Mouse (Mus musculus): Measurements from ENCODE around the gene Pla2g7. TPM values are rescaled to one million over a fixed set of nuclear protein-coding genes. Genes with fewer than 3 reads are reported as not detected.
"Not testable (repeated sequence)": the region's sequence is repeated elsewhere in the genome, so short reads cannot be mapped to it uniquely, and the experiment has no call there.

The Pla2g7 gene
- 1 to 10 TPM in 1 of 2 experiments, under 1 TPM in 1; 0.30 to 1.5 TPM for polyA plus RNA-seq (2017; shearing (Covaris generic))

DNA sequence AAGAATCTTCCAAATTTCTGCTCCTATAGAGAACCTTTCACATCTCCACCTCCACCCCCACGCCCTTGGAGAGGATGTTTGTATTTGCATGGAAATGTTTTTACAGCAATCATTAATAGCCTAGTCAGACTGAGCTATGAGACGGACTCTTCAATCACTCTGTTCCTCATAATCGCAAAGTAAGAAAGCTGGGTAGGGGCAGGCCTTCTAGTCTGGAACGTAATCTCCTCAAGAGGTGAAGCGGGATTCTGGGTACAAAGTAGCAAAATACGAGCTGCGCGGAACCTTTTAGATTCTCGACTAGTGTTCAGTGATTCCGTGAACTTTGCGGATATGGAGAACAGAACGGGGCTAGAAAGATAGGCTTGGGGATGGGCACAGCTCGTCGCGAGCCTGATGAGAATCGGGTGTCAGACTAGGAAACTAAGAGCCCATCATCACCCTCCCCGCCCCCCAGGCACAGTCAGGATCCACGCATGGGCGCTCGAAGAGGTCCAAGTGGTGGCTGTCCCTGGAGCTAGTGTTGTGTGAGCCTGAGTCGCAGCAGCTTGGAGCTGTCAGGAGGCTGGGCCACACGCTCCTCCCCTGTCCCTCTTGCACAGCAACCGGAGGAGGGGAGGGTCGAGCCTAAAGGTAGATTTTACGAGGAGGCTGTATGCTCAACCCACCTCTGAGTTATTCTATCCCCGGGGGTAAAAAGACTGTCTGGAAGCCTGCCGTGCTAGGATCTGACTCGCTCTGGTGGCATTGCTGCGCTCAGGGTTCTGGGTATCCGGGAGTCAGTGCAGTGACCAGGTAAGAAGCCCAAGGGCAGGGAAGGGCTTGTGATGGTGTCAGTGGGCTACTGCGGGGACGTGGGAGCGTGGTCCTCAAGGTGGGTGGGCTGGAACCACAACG is at the start of gene Pla2g7:
Gene Pla2g7, plus strand, starts transcription at position 107 of the 897 bp plus-strand sequence.
- ATAC-seq, result no peak

DNA sequence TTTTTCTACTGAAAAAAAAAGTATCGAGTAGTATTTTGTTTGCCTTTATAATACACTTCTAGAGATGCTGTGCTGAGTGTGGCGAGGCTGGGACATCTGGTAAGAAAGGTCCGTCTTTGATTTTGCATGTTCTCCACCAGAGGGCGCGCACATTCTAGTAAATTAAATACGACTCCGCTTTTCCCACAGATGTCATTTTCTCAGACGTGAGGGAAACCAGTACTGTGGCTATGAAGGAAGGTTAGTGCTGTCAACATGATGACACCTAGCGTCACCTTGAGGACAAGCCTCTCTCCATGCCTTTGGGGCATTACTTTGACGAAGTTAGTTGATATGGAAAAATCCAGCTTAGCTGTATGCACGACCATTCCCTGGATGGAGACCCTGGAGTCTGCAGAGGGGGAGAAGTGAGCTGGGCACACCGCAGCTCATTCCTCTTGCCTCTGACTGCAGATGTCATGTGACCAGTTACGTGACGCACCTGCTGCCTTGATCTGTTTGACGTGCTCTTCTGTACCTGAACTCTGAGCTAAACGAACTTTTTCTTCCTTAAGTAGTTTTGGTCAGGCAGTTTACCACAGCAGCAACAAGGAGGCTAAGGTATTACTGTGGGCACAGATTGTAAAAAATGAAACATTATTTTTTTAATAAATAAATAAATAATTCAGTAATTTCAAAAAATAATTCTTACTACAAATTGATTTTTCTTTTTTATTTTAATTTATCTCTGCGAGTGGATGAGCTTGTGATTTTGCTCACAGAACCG is 49.1 kb upstream of the Pla2g7 start:
- no peak for ATAC-seq

DNA sequence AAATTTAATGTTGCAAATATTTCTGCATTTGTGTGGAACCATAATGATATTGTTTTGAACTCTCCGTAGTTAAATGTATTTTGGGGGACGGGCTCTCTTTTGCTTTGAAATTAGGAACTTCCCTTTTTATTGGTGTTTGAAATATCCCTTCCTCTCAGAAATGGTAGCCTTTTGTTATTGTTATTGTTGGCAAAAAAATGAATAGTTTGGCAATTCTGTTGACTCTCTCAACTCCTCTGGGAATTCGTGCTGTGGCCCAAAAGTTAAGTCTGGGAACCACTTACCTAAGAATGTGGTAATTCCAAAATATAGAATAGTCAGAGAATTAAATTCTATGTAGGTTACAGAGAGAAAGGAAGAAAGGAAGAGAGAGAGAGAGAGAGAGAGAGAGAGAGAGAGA is 47.7 kb upstream of the Pla2g7 start:
- no peak for ATAC-seq

DNA sequence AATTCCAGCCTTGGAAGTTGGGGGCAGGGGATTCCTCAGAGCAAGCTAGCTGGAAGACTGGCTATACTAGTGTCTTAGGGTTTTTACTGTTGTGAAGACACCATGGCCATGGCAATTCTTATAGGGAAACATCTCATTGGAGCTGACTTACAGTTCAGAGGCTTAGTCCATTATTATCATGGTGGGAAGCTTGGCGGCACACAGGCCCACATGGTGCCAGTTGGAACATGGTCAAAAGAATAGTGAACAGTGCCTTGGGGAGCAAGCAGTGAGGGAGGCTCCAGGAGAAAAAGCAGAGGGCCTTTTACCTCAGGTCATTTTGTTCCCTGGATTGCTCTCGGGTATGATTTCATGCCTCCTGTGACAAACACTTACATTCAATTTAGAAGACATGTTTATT is 37.4 kb upstream of the Pla2g7 start:
- no peak for ATAC-seq

DNA sequence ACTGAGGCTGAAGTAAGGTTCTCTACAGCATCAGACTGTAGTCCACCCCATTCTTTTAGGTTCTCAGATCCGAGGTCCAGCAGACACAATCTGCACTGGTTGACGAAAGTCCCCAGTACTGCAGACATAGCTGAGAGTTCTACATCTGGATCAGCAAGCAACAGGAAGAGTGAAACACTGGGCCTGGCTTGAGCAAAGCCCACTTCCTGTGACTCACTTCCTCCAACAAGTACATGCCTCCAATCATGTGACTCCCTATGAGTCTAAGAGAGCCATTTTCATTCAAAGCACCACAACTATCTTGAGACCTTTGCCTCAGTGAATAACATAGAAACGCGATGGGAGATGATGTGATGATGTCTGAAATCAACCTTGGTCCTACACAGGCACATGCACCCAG is 36.7 kb upstream of the Pla2g7 start:
- ATAC-seq, result no peak

DNA sequence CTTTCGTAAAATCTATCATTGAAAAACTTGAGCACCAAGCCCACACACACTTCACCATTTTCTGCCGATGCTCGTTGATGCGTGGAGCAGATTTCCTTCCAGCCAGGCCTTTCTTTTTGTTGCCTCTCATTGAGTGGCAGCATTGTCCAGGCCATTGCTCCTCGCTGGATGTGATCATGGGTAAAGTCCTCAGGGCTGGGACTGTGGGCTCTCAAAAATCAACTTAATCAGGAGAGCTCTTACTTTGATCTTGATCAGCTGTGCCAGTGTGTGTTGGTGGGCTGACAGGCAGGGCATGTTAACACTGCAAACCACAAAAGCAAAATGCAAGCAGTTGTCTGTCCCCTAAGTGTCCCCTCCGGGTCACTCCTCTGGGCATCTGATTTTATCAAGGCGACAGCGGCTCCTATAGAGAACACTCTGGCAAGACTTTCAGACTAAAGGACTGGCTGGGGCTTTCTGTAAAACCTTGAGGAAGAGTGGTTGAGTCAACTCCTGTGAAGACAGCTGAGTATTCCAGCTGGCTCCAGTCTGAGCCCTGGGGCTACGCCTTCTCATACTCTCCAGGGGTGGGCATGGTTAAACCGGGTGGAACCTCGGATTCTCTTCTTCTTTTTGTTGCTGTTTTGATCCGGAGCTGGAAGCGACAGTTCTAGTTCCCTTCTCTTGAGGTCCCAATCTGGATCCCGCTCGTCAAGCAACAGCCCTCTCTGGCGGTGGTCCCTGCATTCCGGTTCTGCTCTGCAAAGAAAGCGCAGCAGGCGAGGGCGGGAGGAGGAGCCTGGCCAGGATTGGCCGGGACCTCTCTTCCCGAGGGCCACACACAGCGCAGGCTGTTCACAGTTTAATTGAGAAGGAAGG is 33.3 kb upstream of the Pla2g7 start:
- no peak for ATAC-seq

GRCm38 (mm10) chr17:43536841-43537240 is 31.1 kb upstream of the Pla2g7 start:
- not testable (repeated sequence) for ATAC-seq

- no peak for ATAC-seq
Measured at GRCm38 (mm10) chr17:43538767-43539166, 29.1 kb upstream of the Pla2g7 start.

DNA sequence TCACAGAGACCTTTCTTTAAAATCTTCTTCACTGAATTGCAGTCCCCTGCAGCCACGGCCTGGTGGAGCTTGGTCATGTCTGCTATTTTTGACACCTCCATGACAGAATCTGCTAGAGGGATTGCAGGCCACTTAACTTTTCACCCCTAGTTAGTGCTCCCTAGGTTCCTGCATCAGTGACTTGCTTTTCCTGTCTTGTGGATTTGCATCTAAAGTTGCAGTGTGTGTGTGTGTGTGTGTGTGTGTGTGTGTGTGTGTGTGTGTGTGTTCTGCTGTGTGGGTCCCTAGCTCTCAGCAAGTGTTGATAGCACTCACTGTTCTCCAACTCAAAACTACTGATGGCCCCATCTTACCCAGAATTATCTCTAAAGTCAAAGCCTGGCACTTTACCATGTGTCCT is 24.4 kb upstream of the Pla2g7 start, which contains the start of gene Ankrd66:
Gene Ankrd66, minus strand, starts transcription at position 101 of the 400 bp plus-strand sequence.
- no peak for ATAC-seq

- no peak for ATAC-seq
Measured at GRCm38 (mm10) chr17:43544040-43544439, 23.9 kb upstream of the Pla2g7 start.

DNA sequence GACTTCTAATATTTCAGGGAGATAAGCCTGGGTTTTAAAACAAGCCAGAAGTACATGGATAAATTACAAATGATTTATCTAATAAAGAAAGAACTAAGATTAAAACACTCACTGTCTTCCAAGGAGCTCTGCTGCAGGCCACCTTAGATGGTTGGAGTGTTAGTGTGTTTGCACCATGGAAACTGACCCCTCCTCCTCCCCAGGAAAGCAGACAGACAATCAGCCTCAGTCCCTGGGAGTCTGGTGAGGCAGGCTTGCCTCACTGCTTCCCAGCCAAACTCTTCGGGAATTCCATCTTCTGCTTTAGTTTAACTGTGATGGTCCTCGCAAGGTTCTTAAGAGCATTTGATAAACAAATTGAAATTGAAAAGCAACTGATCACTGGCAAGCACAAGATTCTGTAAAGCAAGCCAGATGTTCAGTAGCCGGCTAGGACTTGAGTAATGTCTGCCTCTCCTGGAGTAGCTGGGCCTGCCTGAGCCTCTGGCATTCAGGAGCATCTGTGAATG is 16.7 kb upstream of the Pla2g7 start:
- no peak for ATAC-seq

DNA sequence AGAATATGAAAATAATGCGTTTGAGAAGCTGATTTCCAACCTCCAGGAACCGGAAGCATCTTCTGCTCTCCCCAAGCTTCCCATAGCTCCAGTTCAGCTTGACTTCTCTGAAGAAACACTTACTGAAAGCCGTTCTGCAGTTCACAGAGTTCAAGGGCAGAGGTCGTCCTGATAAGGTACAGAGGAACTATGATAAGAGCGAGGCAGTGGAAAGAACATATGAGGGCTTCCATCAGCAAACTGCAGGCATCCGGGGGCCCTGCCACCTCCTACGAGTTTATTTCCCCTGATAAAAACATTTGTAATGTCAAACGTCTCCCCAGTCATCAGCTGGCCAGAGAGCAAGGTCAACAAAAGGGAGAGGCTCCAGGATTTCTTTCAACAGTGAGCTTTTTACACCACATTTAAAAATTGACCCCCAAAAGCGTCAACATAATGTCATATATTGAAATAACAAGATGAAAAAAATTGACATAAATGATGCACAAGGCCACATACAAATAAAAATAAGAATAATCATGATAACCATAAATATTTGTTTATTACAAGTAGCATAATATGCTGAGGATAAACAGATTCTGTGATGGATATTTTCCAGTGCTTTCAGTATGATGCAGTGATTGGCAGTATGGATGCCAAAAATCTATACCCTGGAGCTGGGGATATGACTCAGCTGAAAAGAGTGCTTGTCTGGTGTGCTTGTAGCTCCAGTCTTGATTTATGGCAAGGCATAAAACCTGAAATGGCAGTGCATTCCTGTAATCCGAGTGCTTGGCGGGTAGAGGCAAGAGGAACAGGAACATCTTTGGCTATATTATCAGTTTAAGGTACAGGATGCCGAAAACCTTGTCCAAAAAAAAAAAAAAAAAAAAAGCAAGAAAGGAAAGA is 13.1 kb upstream of the Pla2g7 start:
- ATAC-seq, result no peak

DNA sequence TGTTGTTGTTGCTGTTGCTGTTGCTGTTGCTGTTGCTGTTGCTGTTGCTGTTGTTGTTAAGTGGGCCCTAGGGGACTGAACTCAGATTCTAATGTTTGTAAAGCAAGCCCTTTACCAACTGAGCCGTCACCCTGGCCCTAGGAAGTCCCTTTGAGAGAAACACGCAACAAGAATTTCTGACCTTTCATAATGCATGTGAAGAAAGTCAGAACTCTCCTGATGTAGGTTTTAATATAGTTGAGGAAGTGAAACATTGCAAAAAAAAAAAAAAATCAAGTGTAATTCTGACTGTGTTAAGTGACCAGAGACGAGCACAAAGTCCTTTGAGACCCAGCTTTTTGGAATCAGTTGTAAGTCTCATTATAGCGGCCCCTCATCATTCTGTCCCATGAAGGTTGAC is 10.8 kb upstream of the Pla2g7 start:
- ATAC-seq, result no peak

GRCm38 (mm10) chr17:43557541-43558090 is 10.3 kb upstream of the Pla2g7 start:
- no peak for ATAC-seq

- no peak for ATAC-seq
Measured at GRCm38 (mm10) chr17:43558678-43559077, 9.2 kb upstream of the Pla2g7 start.

DNA sequence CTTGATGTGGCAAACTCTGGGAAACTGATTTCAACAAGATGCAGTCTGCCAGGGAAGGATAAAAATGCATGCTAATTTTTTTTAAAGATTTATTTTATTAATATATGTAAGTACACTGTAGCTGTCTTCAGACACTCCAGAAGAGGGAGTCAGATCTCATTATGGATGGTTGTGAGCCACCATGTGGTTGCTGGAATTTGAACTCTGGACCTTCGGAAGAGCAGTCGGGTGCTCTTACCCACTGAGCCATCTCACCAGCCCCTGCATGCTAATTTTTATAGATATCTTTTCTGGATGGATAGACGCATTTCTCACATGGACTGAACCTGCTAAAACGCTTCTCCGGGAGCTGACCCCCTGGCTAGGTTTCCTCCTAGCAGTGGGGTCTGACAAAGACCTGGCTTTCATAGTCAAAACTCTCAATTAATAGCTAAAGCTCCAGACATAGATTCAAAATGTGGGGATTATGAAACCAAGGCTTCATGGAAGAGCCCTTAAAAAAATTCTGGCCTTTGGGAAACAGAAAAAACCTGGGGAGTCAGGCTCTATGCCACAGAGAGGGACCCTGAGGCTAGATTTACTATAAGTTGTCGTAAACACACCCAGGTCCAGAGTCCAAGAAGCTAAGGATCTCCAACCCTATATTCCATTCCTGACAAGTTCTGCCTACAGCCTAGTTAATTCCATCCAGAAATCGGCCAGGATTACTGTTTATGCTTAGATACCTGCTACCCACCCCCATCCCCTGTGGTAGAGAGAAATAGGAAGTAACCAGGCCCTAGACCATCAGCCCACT is 4.5 kb upstream of the Pla2g7 start:
- no peak for ATAC-seq

GRCm38 (mm10) chr17:43567593-43567991 is 306 bp upstream of the Pla2g7 start:
- ATAC-seq, result no peak

- ATAC-seq, result no peak
Measured at GRCm38 (mm10) chr17:43569287-43569686, 1.4 kb downstream of the Pla2g7 start.

- ATAC-seq, result no peak
Measured at GRCm38 (mm10) chr17:43573624-43574073, 5.8 kb downstream of the Pla2g7 start.

- ATAC-seq, result no peak
Measured at GRCm38 (mm10) chr17:43580456-43580855, 12.6 kb downstream of the Pla2g7 start.

Measured in CD4-positive, CD25-positive, alpha-beta regulatory T cell, adult 4 months (primary cell).